Mouse (Mus musculus) myocyte (in vitro differentiated cells): ENCODE measurements at regions not wholly inside any gene's neighbourhood (a gene's known extent, or its start where the extent isn't known, plus 50 kb on each side); places are given as distances from the start of the nearest gene placed in this dataset.

Experiments used
- H3K27me3 ChIP-seq: one replicate; pipeline ENCODE4 v1.6.1; 2011; ENCODE audit not compliant: control insufficient read depth, insufficient read depth, insufficient read length
- H3K36me3 ChIP-seq: one replicate; pipeline ENCODE4 v1.6.1; 2011; ENCODE audit not compliant: control insufficient read depth, insufficient read depth
- H3K4me2 ChIP-seq: one replicate; pipeline ENCODE4 v1.6.1; 2011; ENCODE audit warnings: low read depth, control low read depth
- H3K4me3 ChIP-seq: one replicate; pipeline ENCODE4 v1.5.1; 2011; ENCODE audit warnings: mild to moderate bottlenecking, control low read depth, moderate library complexity
- H3K79me2 ChIP-seq: one replicate; pipeline ENCODE4 v1.6.1; 2011; ENCODE audit not compliant: control insufficient read depth, insufficient read depth
- H3ac ChIP-seq: one replicate; pipeline ENCODE4 v1.6.1; 2011; ENCODE audit not compliant: control insufficient read depth, insufficient read length
- CEBPB ChIP-seq: IDR thresholded peaks from 2 replicates; pipeline ENCODE4 v1.6.1; 2011; ENCODE audit warnings: mild to moderate bottlenecking, moderate library complexity; ENCODE audit not compliant: poor library complexity, insufficient read depth, severe bottlenecking
- E2F4 ChIP-seq: IDR thresholded peaks from one replicate; pipeline ENCODE4 v1.6.1; 2011; ENCODE audit warnings: mild to moderate bottlenecking, control low read depth, moderate library complexity; ENCODE audit not compliant: insufficient read depth
- MAX ChIP-seq: IDR thresholded peaks from one replicate; pipeline ENCODE4 v1.6.1; 2011; ENCODE audit warnings: low read depth, mild to moderate bottlenecking, control low read depth
- MYOD1 ChIP-seq, 3 experiments: IDR thresholded peaks; one replicate each; pipeline ENCODE4 v1.6.1; 2011; ENCODE audit warnings: control low read depth in 2 of 3, low read depth in 2 of 3, mild to moderate bottlenecking in 2 of 3, moderate library complexity in 1 of 3; ENCODE audit not compliant: insufficient read length in 2 of 3, control insufficient read depth in 1 of 3
- MYOG ChIP-seq, 3 experiments: IDR thresholded peaks; one replicate each; pipeline ENCODE4 v1.6.1; 2011; ENCODE audit warnings: control low read depth in 2 of 3, low read depth in 2 of 3, mild to moderate bottlenecking in 2 of 3; ENCODE audit not compliant: insufficient read length in 2 of 3, control insufficient read depth in 1 of 3, insufficient read depth in 1 of 3
- POLR2A ChIP-seq: IDR thresholded peaks from one replicate; pipeline ENCODE4 v1.6.1; 2011; ENCODE audit warnings: low read depth, mild to moderate bottlenecking, control low read depth, moderate library complexity; ENCODE audit not compliant: insufficient read length
- POLR2AphosphoS2 ChIP-seq: IDR thresholded peaks from one replicate; pipeline ENCODE4 v1.6.1; 2011; ENCODE audit warnings: low read depth, control low read depth; ENCODE audit not compliant: insufficient read length
- REST ChIP-seq: IDR thresholded peaks from one replicate; pipeline ENCODE4 v1.6.1; 2011; ENCODE audit warnings: mild to moderate bottlenecking, control low read depth, moderate library complexity; ENCODE audit not compliant: insufficient read depth, insufficient read length
- SRF ChIP-seq: IDR thresholded peaks from one replicate; pipeline ENCODE4 v1.6.1; 2011; ENCODE audit warnings: low read depth; ENCODE audit not compliant: control insufficient read depth, insufficient read length
- TCF12 ChIP-seq: IDR thresholded peaks from one replicate; pipeline ENCODE4 v1.6.1; 2011; ENCODE audit warnings: mild to moderate bottlenecking, control low read depth; ENCODE audit not compliant: poor library complexity, insufficient read depth, severe bottlenecking
- TCF3 ChIP-seq: IDR thresholded peaks from one replicate; pipeline ENCODE4 v1.6.1; 2011; ENCODE audit warnings: low read depth, control low read depth; ENCODE audit not compliant: insufficient read length
- USF1 ChIP-seq: IDR thresholded peaks from one replicate; pipeline ENCODE4 v1.6.1; 2011; ENCODE audit warnings: low read depth, mild to moderate bottlenecking, control low read depth, moderate library complexity

DNA sequence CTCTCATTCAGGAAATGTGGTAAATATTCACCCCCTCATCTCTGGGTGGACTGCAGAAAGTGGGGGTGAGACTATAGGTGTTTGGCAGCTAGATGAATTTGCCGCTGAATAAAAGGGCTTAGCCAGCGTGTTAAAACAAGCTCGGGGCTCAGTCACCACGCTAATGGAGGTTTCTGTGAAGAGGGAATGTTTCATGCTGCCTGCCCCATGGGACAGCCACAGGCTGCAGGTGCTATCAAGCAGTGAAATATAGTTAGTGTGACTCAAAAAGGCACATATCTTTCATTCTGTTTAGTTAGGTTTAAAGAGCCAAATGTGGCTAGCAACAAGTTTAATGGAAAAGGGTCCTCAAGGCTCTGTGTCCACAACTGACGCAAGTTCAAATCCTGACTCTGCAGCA is 121.5 kb downstream of the Zfp36l1 start:
- peak overlapping the region; percentile 37 for H3K4me2 ChIP-seq
- no peak for TF ChIP-seq TCF3
- no peak for TF ChIP-seq POLR2A
- TF ChIP-seq MYOD1 (IDR thresholded peaks at IDR 0.05; ENCODE audit: control insufficient read depth in 1 of 3, insufficient read length in 2 of 3, low read depth in 2 of 3): no peak
- no peak for TF ChIP-seq USF1
- no peak for TF ChIP-seq SRF
- no peak for TF ChIP-seq MYOG (IDR thresholded peaks at IDR 0.05; ENCODE audit: control insufficient read depth in 1 of 3, insufficient read depth in 1 of 3, insufficient read length in 2 of 3, low read depth in 2 of 3)
- no peaks in the 10 kb centered on the region for H3K36me3 ChIP-seq
- no peaks in the 10 kb centered on the region for H3K79me2 ChIP-seq
- H3ac ChIP-seq: no peak overlapping the region
- no peak overlapping the region for H3K4me3 ChIP-seq
- no peaks in the 10 kb centered on the region for H3K27me3 ChIP-seq

- TF ChIP-seq TCF12 (no peak), E2F4 (no peak), USF1 (no peak), POLR2AphosphoS2 (no peak), MYOD1 (IDR thresholded peaks at IDR 0.05; ENCODE audit: control insufficient read depth in 1 of 3, insufficient read length in 2 of 3, low read depth in 2 of 3) (no peak)
- H3K36me3 ChIP-seq: no peaks in the 10 kb centered on the region
- H3K27me3 ChIP-seq: no peaks in the 10 kb centered on the region
- H3K79me2 ChIP-seq: no peaks in the 10 kb centered on the region
- H3K4me2 ChIP-seq: peak overlapping the region; percentile 37
- H3K4me3 ChIP-seq: no peak overlapping the region
- no peak overlapping the region for H3ac ChIP-seq
Measured at GRCm38 (mm10) chr12:79990751-79991150, 122.1 kb downstream of the Zfp36l1 start.

- no peak overlapping the region for H3K4me3 ChIP-seq
- no peaks in the 10 kb centered on the region for H3K27me3 ChIP-seq
- H3K4me2 ChIP-seq: no peak overlapping the region
- TF ChIP-seq USF1 (no peak), POLR2AphosphoS2 (no peak), E2F4 (no peak), TCF12 (no peak), CEBPB (no peak), MAX (no peak), MYOD1 (IDR thresholded peaks at IDR 0.05; ENCODE audit: control insufficient read depth in 1 of 3, insufficient read length in 2 of 3, low read depth in 2 of 3) (no peak), REST (no peak), SRF (no peak), MYOG (IDR thresholded peaks at IDR 0.05; ENCODE audit: control insufficient read depth in 1 of 3, insufficient read depth in 1 of 3, insufficient read length in 2 of 3, low read depth in 2 of 3) (no peak), POLR2A (no peak), TCF3 (no peak)
- H3K36me3 ChIP-seq: no peaks in the 10 kb centered on the region
- peak overlapping the region; percentile 9 for H3ac ChIP-seq
- no peaks in the 10 kb centered on the region for H3K79me2 ChIP-seq
Measured at GRCm38 (mm10) chr12:79989582-79990110, 123.2 kb downstream of the Zfp36l1 start.

GRCm38 (mm10) chr12:79988401-79989358 is 124.1 kb downstream of the Zfp36l1 start:
- H3K79me2 ChIP-seq: no peaks in the 10 kb centered on the region
- peak overlapping the region; percentile 9 for H3ac ChIP-seq
- no peaks in the 10 kb centered on the region for H3K36me3 ChIP-seq
- H3K4me2 ChIP-seq: no peak overlapping the region
- H3K27me3 ChIP-seq: no peaks in the 10 kb centered on the region
- TF ChIP-seq MAX (no peak), POLR2A (no peak), MYOD1 (IDR thresholded peaks at IDR 0.05; ENCODE audit: control insufficient read depth in 1 of 3, insufficient read length in 2 of 3, low read depth in 2 of 3) (peak in 1 of 3 experiments; percentile 11)
- H3K4me3 ChIP-seq: no peak overlapping the region

GRCm38 (mm10) chr12:79986241-79986976 is 126.4 kb downstream of the Zfp36l1 start:
- H3K4me3 ChIP-seq: no peak overlapping the region
- TF ChIP-seq TCF12 (no peak), MYOG (IDR thresholded peaks at IDR 0.05; ENCODE audit: control insufficient read depth in 1 of 3, insufficient read depth in 1 of 3, insufficient read length in 2 of 3, low read depth in 2 of 3) (no peak), E2F4 (no peak), POLR2AphosphoS2 (no peak), TCF3 (no peak)
- H3K4me2 ChIP-seq: no peak overlapping the region
- H3ac ChIP-seq: no peak overlapping the region
- H3K79me2 ChIP-seq: no peaks in the 10 kb centered on the region
- no peaks in the 10 kb centered on the region for H3K36me3 ChIP-seq
- no peaks in the 10 kb centered on the region for H3K27me3 ChIP-seq
